Mouse (Mus musculus): Measurements from ENCODE around the gene Maml2.

Gene Maml2

GRCm38 (mm10) chr9:13581184-13581583 is 283.4 kb downstream of the Maml2 start:
- no peak for DNase-seq

GRCm38 (mm10) chr9:13583952-13584351 is 286.2 kb downstream of the Maml2 start:
- no peak for DNase-seq

GRCm38 (mm10) chr9:13584435-13584834 is 286.7 kb downstream of the Maml2 start:
- DNase-seq = no peak

GRCm38 (mm10) chr9:13587085-13587933 is 289.6 kb downstream of the Maml2 start:
- peak; percentile 45 for DNase-seq

GRCm38 (mm10) chr9:13588786-13589185 is 291.0 kb downstream of the Maml2 start:
- no peak for DNase-seq

GRCm38 (mm10) chr9:13592701-13593100 is 294.9 kb downstream of the Maml2 start:
- no peak for DNase-seq

GRCm38 (mm10) chr9:13597736-13598135 is 300.0 kb downstream of the Maml2 start:
- DNase-seq = no peak

- no peak for DNase-seq
Observed at GRCm38 (mm10) chr9:13598596-13599333, 301.0 kb downstream of the Maml2 start.

GRCm38 (mm10) chr9:13599334-13599614 is 301.5 kb downstream of the Maml2 start:
- DNase-seq = no peak

GRCm38 (mm10) chr9:13599800-13600199 is 302.0 kb downstream of the Maml2 start:
- no peak for DNase-seq

GRCm38 (mm10) chr9:13601729-13602128 is 304.0 kb downstream of the Maml2 start:
- DNase-seq = no peak

GRCm38 (mm10) chr9:13603533-13604143 is 305.9 kb downstream of the Maml2 start:
- no peak for DNase-seq

GRCm38 (mm10) chr9:13607609-13608185 is 309.9 kb downstream of the Maml2 start:
- DNase-seq = no peak

- no peak for DNase-seq
Observed at GRCm38 (mm10) chr9:13608532-13609071, 310.8 kb downstream of the Maml2 start.

- DNase-seq = no peak
Observed at GRCm38 (mm10) chr9:13611561-13611960, 313.8 kb downstream of the Maml2 start.

GRCm38 (mm10) chr9:13612371-13612770 is 314.6 kb downstream of the Maml2 start:
- DNase-seq = no peak

GRCm38 (mm10) chr9:13613325-13614268 is 315.8 kb downstream of the Maml2 start:
- DNase-seq = no peak

- DNase-seq = no peak
Observed at GRCm38 (mm10) chr9:13616383-13617009, 318.7 kb downstream of the Maml2 start.

GRCm38 (mm10) chr9:13620794-13621193 is 323.0 kb downstream of the Maml2 start:
- no peak for DNase-seq

- no peak for DNase-seq
Observed at GRCm38 (mm10) chr9:13621941-13622340, 324.2 kb downstream of the Maml2 start.

GRCm38 (mm10) chr9:13622426-13622825 is 324.7 kb downstream of the Maml2 start:
- DNase-seq = no peak

All from right cerebral cortex, adult 18-20 months (tissue).